Mouse (Mus musculus): ENCODE data around the gene Gm10184.

DNA sequence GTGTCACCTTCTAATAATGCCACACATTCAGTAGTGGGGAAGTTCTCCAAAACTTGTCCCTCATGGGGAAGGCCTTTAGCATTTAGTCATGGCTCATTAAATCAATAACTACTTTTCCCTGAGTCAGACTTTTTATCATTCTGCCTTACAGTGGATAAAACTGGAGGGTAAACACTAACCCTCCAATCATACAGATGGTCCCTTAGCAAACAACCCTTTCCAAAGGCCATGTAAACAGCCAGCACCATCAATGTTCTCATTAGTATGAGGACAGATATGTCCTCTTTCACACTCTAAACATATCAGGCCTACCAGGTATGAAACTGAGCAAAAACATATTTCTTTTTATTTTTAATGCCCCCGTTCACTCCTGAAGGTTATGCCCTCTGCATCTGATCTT, 7.5 kb downstream of the Gm10184 start:
- TF ChIP-seq CTCF (conservative IDR thresholded peaks at IDR 0.05; ENCODE audit: insufficient read depth, insufficient read length, low read depth, low read length) (no peak), POLR2A (IDR thresholded peaks at IDR 0.05; ENCODE audit: low read depth, low read length) (no peak)
